Mouse (Mus musculus) lung, postnatal 0 days (tissue): Measurements from ENCODE around the gene Crtc2. TPM values are rescaled to one million over a fixed set of nuclear protein-coding genes. Genes with fewer than 3 reads are reported as not detected.
"Not testable (repeated sequence)": the region's sequence is repeated elsewhere in the genome, so short reads cannot be mapped to it uniquely, and the experiment has no call there.

Experiments
- ATAC-seq: fragments of 200-750 bp; cut with Nextera tagmentation; 2 replicates; pipeline ENCODE4 v1.8.0; 2017; ENCODE audit warnings: moderate library complexity
- DNase-seq: peaks from one replicate; pipeline ENCODE4 v3.0.0-alpha.2; 2016; ENCODE audit warnings: low spot score
- H3K27ac ChIP-seq: fragments of 300-500 bp; sonication (generic); 2 replicates; pipeline ENCODE4 v1.5.1; 2014; ENCODE audit warnings: antibody characterized with exemption, mild to moderate bottlenecking, low read length, mixed read lengths
- H3K27me3 ChIP-seq: fragments of 300-500 bp; sonication (generic); replicated peaks from 2 replicates; pipeline ENCODE4 v1.6.1; 2014; ENCODE audit warnings: low read length, mixed read lengths; ENCODE audit not compliant: insufficient read depth
- H3K36me3 ChIP-seq: fragments of 300-500 bp; sonication (generic); 2 replicates; pipeline ENCODE4 v1.6.1; 2014; ENCODE audit warnings: low read length, mixed read lengths; ENCODE audit not compliant: insufficient read depth
- H3K4me1 ChIP-seq: fragments of 300-500 bp; sonication (generic); 2 replicates; pipeline ENCODE4 v1.6.1; 2014; ENCODE audit warnings: antibody characterized with exemption, low read depth, low read length, mixed read lengths; ENCODE audit not compliant: insufficient read depth
- H3K4me2 ChIP-seq: fragments of 300-500 bp; sonication (generic); replicated peaks from 2 replicates; pipeline ENCODE4 v1.6.1; 2014; ENCODE audit warnings: low read depth, mild to moderate bottlenecking, low read length, moderate library complexity, mixed read lengths
- H3K4me3 ChIP-seq: fragments of 300-500 bp; sonication (generic); 2 replicates; pipeline ENCODE4 v1.5.1; 2014; ENCODE audit warnings: low read depth, low read length
- H3K9ac ChIP-seq: fragments of 300-500 bp; sonication (generic); replicated peaks from 2 replicates; pipeline ENCODE4 v1.6.1; 2014; ENCODE audit warnings: low read depth, mild to moderate bottlenecking
- H3K9me3 ChIP-seq: fragments of 300-500 bp; sonication (generic); 2 replicates; pipeline ENCODE4 v1.6.1; 2016; ENCODE audit warnings: low read length, mixed read lengths
- CTCF ChIP-seq: IDR thresholded peaks from 2 replicates; pipeline ENCODE4 v1.5.1; 2016; ENCODE audit warnings: antibody characterized with exemption, mild to moderate bottlenecking
- EP300 ChIP-seq: IDR thresholded peaks from 2 replicates; pipeline ENCODE4 v1.6.1; 2016; ENCODE audit warnings: antibody characterized with exemption, mild to moderate bottlenecking, control low read depth
- WGBS: fragments of 180-500 bp; shearing (Covaris S2); extraction: QIAGEN DNeasy Blood & Tissue Kit; methylation state at CpG from one replicate; pipeline ENCODE4 v1.1.7; 2014; 5-methylcytosine and 5-hydroxymethylcytosine counted together
- polyA plus RNA-seq: library from polyadenylated mRNA; unstranded; fragments of >200 nt; fragmentation: Nextera tagmentation; extraction: Ambion mirVana; gene quantifications from 2 replicates; pipeline ENCODE4 v1.2.1, GENCODE M21; 2015

Gene Crtc2
- polyA plus RNA-seq, 1 experiment from 2014 or later: 16.2 TPM

- 0 out of 2 replicates have a peak, but pooled peaks have one; percentile 6 for TF ChIP-seq CTCF
- no peak for TF ChIP-seq EP300
- no peaks in the 10 kb centered on the region for H3K27me3 ChIP-seq
- ATAC-seq (peak; percentile 95), DNase-seq (peak; percentile 99)
- no peaks in the 10 kb centered on the region for H3K36me3 ChIP-seq
- peak within 1 kb of the TSS; percentile 92 for H3K27ac ChIP-seq
- H3K9me3 ChIP-seq: no peaks in the 10 kb centered on the region
- H3K4me3 ChIP-seq: peak within 1 kb of the TSS; percentile 58
- H3K9ac ChIP-seq: peak within 1 kb of the TSS; percentile 65
- H3K4me1 ChIP-seq: peaks cover 10% of the 10 kb centered on the region; the same call in 1 of the 2 replicates
- peak within 1 kb of the TSS; percentile 79 for H3K4me2 ChIP-seq
- WGBS: 0% methylated on average over 41 of the region's 44 CpGs
These were observed 5.8 kb upstream of the Crtc2 start, which contains the start of gene Slc39a1 for GRCm38 (mm10) chr3:90247960-90248745. TSS of gene Slc39a1 (plus strand) at chr3:90248172.

GRCm38 (mm10) chr3:90248746-90249100 lies 5.2 kb upstream of the Crtc2 start:
- Histone ChIP-seq H3K4me1 (peaks cover 4% of the 10 kb centered on the region; the same call in 1 of the 2 replicates), H3K9ac (peak overlapping the region; percentile 65), H3K9me3 (no peaks in the 10 kb centered on the region), H3K4me3 (peak overlapping the region; percentile 58), H3K36me3 (no peaks in the 10 kb centered on the region), H3K4me2 (peak overlapping the region; percentile 79), H3K27me3 (no peaks in the 10 kb centered on the region), H3K27ac (peak overlapping the region; percentile 92)
- DNase-seq: peak; percentile 87
- 0% methylated on average over 10 of the region's 10 CpGs for WGBS
- ATAC-seq: peak; percentile 42
- TF ChIP-seq CTCF: no peak
- no peak for TF ChIP-seq EP300

GRCm38 (mm10) chr3:90250791-90251190 lies 3.2 kb upstream of the Crtc2 start:
- H3K4me3 ChIP-seq: no peak overlapping the region
- TF ChIP-seq EP300: no peak
- no peak for TF ChIP-seq CTCF
- ATAC-seq: no peak
- H3K27ac ChIP-seq: no peak overlapping the region
- H3K9ac ChIP-seq: no peak overlapping the region
- H3K27me3 ChIP-seq: no peaks in the 10 kb centered on the region
- 76% methylated on average over 6 of the region's 6 CpGs for WGBS
- H3K36me3 ChIP-seq: no peaks in the 10 kb centered on the region
- no peak overlapping the region for H3K4me2 ChIP-seq
- H3K4me1 ChIP-seq: peaks cover 11% of the 10 kb centered on the region; the same call in 1 of the 2 replicates
- DNase-seq: no peak
- H3K9me3 ChIP-seq: no peaks in the 10 kb centered on the region

- H3K9me3 ChIP-seq, H3K4me2 ChIP-seq, H3K36me3 ChIP-seq, ATAC-seq, H3K4me3 ChIP-seq, H3K9ac ChIP-seq, H3K27me3 ChIP-seq, H3K27ac ChIP-seq, DNase-seq: not testable (repeated sequence)
- WGBS: 97% methylated on average over 8 of the region's 12 CpGs
- peaks cover 11% of the 10 kb centered on the region; the same call in 1 of the 2 replicates for H3K4me1 ChIP-seq
These were observed 2.2 kb upstream of the Crtc2 start for GRCm38 (mm10) chr3:90251731-90252226.

- not testable (repeated sequence) for DNase-seq, H3K36me3 ChIP-seq, H3K4me2 ChIP-seq, H3K27me3 ChIP-seq, H3K27ac ChIP-seq, H3K9me3 ChIP-seq, H3K9ac ChIP-seq, H3K4me3 ChIP-seq, ATAC-seq
- peaks cover 11% of the 10 kb centered on the region; the same call in 1 of the 2 replicates for H3K4me1 ChIP-seq
- WGBS: 84% methylated on average over 2 of the region's 2 CpGs
These were observed 1.3 kb upstream of the Crtc2 start for GRCm38 (mm10) chr3:90252659-90253058.

- H3K36me3 ChIP-seq, ATAC-seq, H3K4me3 ChIP-seq, DNase-seq, H3K27me3 ChIP-seq, H3K4me2 ChIP-seq, H3K9ac ChIP-seq, H3K27ac ChIP-seq, H3K9me3 ChIP-seq: not testable (repeated sequence)
- peaks cover 11% of the 10 kb centered on the region; the same call in 1 of the 2 replicates for H3K4me1 ChIP-seq
- WGBS: 88% methylated on average over 1 of the region's 1 CpGs
These were observed 789 bp upstream of the Crtc2 start for GRCm38 (mm10) chr3:90253174-90253573.
